Mouse (Mus musculus): Measurements from ENCODE around the gene Cracr2b. TPM values are rescaled to one million over a fixed set of nuclear protein-coding genes. Genes with fewer than 3 reads are reported as not detected.
A peak's percentile ranks its signal among the peaks of the same experiment; 100 is the strongest.

The Cracr2b gene
- polyA plus RNA-seq, 1 experiment from 2014 or later = 24.9 TPM

DNA sequence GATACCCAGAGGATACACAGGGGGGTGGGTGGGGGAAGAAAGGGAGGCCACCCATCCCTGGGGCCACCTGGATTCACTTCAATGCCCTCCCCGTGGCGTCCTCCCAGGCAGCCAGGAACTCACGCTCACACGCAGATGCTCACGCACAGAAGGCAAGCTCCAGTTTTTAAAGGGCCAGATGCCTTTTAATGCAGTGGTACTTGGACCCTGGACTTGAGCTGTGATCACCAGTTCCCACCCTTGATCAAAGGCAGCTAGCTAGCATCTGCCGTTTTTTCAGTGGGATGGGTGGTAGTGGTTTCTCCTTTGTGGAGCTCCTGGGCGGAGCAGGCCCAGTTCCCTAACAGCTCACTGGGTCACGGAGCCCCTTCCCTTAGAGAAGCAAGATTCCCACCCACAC lies 26.4 kb upstream of the Cracr2b start:
- 12% methylated on average over 8 of the region's 8 CpGs for WGBS
- Histone ChIP-seq H3K9ac (peak overlapping the region; percentile 61), H3K9me3 (replicated peaks) (no peaks in the 10 kb centered on the region), H3K27ac (peak overlapping the region; percentile 69), H3K27me3 (no peaks in the 10 kb centered on the region), H3K4me3 (peak overlapping the region; percentile 58), H3K4me1 (replicated peaks) (peaks cover 51% of the 10 kb centered on the region), H3K4me2 (peak overlapping the region; percentile 86), H3K36me3 (peaks cover 22% of the 10 kb centered on the region)
- no peak for ATAC-seq (replicated peaks; ENCODE audit: insufficient number of reproducible peaks, insufficient read depth, low FRiP score, low read depth)

DNA sequence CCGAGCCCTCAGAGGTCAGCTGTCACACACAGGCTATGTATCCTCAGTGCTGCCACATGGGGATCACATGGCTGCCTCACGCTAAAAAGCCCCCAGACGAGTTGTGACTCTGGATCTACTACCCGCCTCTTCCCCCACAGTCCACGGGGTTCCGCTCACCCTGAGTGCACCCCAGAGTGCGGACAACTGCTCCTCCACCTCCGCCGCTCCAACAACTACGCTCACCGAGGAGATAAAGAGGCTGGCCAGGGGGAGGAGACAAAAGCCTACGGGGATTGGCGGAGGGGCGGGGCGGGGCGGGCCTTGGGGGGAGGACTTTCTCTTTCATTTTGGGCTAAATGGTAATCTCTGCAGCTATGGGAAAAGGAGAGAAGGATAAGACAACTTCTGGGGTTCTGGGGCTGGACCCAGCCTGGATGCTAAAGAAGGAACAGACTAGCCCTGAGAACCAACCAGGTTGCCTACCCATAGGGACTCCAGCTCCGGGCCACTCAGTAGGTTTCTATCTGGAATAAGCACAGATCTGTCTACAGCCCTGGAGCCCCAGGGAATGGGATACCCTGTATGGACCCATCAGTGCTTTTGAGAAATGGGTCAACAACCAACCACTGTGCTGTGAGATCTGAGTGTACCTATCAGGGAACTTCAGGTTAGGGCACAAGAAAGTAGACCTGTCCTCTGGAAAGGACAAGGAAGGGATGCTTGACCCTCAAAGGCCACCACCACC lies 25.6 kb upstream of the Cracr2b start:
- H3K36me3 ChIP-seq = peaks cover 22% of the 10 kb centered on the region
- H3K27ac ChIP-seq = peak overlapping the region; percentile 69
- no peaks in the 10 kb centered on the region for H3K27me3 ChIP-seq
- 4% methylated on average over 17 of the region's 17 CpGs for WGBS
- H3K9me3 ChIP-seq (replicated peaks) = no peaks in the 10 kb centered on the region
- peak overlapping the region; percentile 86 for H3K4me2 ChIP-seq
- ATAC-seq (replicated peaks; ENCODE audit: insufficient number of reproducible peaks, insufficient read depth, low FRiP score, low read depth) = 0 out of 2 replicates have a peak, but pooled peaks have one; percentile 11
- H3K9ac ChIP-seq = peak overlapping the region; percentile 61
- H3K4me1 ChIP-seq (replicated peaks) = peaks cover 43% of the 10 kb centered on the region
- peak overlapping the region; percentile 58 for H3K4me3 ChIP-seq

DNA sequence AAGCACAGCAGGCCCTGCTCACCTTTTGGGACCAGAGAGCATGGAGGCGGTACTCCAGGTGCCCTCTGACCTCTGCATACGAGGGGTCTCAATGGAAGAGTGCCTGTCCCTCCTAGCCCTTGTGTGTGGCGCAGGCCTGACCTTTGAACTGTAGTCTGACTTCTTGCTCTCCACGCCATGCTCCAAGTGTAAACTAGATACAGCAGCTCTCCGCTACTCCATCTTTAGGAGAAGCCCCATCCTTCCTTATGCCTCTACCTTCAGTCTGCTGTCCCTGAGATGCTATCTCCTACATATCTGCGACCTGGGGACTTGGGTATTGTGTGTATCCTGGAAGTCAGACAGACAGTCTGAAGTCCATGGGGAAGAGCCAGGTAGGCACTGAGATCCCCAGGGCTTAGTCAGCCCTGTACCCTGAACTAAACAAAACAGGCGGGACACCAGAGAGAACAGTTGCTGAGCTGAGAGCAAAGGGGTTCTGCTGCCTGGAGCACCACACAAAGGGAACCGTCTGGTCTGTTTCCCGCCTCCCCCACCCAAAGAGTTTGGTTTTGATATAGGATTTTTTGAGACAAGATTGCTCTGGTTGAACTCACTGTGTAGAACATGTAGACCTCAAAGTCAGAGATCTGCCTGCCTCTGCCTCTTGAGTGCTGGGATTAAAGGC lies 24.9 kb upstream of the Cracr2b start:
- no peak for ATAC-seq (replicated peaks; ENCODE audit: insufficient number of reproducible peaks, insufficient read depth, low FRiP score, low read depth)
- Histone ChIP-seq H3K4me2 (peak overlapping the region; percentile 86), H3K27ac (no peak overlapping the region), H3K27me3 (no peaks in the 10 kb centered on the region), H3K4me1 (replicated peaks) (peaks cover 47% of the 10 kb centered on the region), H3K9me3 (replicated peaks) (no peaks in the 10 kb centered on the region), H3K36me3 (peaks cover 22% of the 10 kb centered on the region), H3K4me3 (no peak overlapping the region), H3K9ac (no peak overlapping the region)
- WGBS = 83% methylated on average over 9 of the region's 9 CpGs

DNA sequence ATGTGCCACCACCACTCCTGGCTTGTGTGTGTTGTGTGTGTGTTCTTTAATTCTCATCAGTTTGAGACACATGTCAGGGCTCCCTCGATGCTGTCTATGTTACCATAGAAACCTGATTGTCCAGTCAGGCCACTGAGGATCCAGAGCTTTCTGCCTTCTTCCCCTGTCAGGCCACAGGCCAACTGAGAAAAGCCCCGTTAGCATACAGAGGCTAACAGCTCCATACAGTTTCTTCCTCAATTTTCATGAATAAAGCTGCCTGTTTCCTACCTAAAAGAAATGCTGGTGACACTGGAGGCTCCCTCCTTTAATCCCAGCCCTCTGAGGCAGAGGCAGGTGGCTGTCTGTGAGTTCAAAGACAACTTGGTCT lies 24.4 kb upstream of the Cracr2b start:
- no peaks in the 10 kb centered on the region for H3K27me3 ChIP-seq
- H3K4me1 ChIP-seq (replicated peaks) = peaks cover 50% of the 10 kb centered on the region
- peaks cover 22% of the 10 kb centered on the region for H3K36me3 ChIP-seq
- peak overlapping the region; percentile 63 for H3K4me3 ChIP-seq
- H3K9ac ChIP-seq = peak overlapping the region; percentile 71; the same call in 1 of the 2 replicates
- 65% methylated on average over 2 of the region's 2 CpGs for WGBS
- H3K27ac ChIP-seq = no peak overlapping the region
- H3K9me3 ChIP-seq (replicated peaks) = no peaks in the 10 kb centered on the region
- H3K4me2 ChIP-seq = peak overlapping the region; percentile 89
- ATAC-seq (replicated peaks; ENCODE audit: insufficient number of reproducible peaks, insufficient read depth, low FRiP score, low read depth) = no peak

DNA sequence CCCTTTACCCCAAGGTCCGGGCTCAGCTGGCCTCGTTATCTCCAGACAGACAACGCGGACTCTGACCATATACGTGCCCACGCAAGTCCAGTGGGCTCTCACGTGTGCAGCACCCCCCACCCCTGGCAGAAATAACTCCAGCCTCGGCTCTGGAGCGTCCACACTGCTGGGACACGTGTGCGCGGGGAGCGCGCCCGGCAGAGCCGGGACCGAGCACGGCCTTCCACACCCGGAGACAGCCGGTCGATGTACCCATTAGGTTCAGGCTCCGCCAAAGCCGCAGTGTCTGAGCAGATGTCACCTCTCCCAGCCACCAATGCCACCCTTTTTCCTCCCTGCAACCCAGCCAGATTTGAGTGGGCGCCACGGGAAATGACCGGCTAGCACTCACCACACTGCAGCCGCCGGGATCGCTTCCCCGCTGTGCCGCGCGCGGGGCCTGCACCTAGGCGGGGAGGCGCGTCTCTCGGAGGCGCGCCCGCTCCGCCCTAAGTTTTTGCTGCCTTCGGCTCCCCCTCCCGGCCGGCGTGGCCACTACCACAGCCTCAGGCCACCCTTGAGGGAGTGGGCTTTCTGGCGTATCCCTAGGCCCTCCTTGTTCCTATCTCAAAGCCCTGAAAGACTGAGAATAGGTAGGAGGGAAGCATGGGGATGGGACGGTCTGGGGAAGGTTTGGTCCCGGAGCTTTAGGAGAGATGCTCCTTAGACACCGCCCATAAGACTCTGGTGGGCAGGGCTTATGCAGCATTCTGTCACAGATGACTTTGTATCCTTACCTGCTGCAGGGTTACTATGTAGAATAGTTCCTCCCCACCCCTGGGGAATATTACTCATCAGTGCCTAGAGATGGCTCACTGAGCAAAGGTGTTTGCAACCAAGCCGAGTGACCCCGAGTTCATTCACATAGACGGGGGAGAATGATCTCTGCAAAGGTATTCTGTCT lies 23.4 kb upstream of the Cracr2b start, which contains the start of gene Slc25a22:
Gene Slc25a22, minus strand, starts transcription at position 715 of the 943 bp plus-strand sequence.
- peaks cover 55% of the 10 kb centered on the region for H3K4me1 ChIP-seq (replicated peaks)
- peaks cover 22% of the 10 kb centered on the region for H3K36me3 ChIP-seq
- 6% methylated on average over 53 of the region's 53 CpGs for WGBS

DNA sequence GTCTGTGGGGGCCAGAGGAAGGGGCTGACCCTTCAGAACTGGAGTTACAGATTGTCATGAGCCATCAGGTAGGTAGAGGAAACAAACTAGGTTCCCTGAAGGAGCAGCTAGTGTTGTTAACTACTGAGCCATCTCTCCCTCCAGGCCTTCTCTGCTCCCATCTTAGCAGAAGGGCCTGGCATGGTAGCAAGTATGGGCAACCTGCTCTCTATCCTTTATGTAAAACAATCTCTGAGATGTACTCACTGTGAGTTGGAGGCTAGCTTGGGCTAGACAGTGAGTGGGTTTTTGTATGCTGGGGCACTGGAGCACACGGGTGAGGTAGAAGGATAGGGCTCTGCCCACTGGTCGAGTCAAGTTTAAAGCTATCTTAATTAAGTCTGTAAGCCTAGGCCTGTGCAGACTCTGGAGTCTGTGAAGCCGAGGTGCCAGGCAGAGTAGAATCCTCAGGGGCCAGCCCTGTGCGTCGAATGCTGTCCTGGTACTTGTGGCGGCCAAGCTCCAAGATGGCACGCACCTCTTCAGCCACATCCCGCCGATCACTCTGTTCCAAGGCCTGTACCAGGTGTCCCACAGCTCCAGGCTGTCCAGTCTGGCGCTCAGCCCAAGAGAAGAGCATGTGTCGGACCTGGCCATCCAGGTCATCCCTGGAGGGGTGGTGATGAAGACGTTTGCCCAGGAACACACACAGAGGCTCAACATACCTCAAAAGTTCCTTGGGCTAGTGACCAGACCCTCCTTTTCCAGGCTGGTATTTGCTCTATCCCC lies 22.5 kb upstream of the Cracr2b start:
- Histone ChIP-seq H3K9ac (no peak overlapping the region), H3K4me3 (no peak overlapping the region), H3K4me2 (no peak overlapping the region), H3K4me1 (replicated peaks) (peaks cover 62% of the 10 kb centered on the region), H3K27ac (no peak overlapping the region), H3K27me3 (no peaks in the 10 kb centered on the region), H3K36me3 (peaks cover 15% of the 10 kb centered on the region), H3K9me3 (replicated peaks) (no peaks in the 10 kb centered on the region)
- WGBS = 91% methylated on average over 12 of the region's 12 CpGs
- ATAC-seq (replicated peaks; ENCODE audit: insufficient number of reproducible peaks, insufficient read depth, low FRiP score, low read depth) = no peak

More for the DNA sequence above, 23.4 kb upstream of the Cracr2b start, which contains the start of gene Slc25a22:
- H3K4me3 ChIP-seq = peak within 1 kb of the TSS; percentile 63
- peak; percentile 68 for ATAC-seq (replicated peaks; ENCODE audit: insufficient number of reproducible peaks, insufficient read depth, low FRiP score, low read depth)
- H3K27me3 ChIP-seq = no peaks in the 10 kb centered on the region
- H3K27ac ChIP-seq = peak within 1 kb of the TSS; percentile 57
- H3K9ac ChIP-seq = peak within 1 kb of the TSS; percentile 71
- H3K4me2 ChIP-seq = peak within 1 kb of the TSS; percentile 89
- H3K9me3 ChIP-seq (replicated peaks) = no peaks in the 10 kb centered on the region

DNA sequence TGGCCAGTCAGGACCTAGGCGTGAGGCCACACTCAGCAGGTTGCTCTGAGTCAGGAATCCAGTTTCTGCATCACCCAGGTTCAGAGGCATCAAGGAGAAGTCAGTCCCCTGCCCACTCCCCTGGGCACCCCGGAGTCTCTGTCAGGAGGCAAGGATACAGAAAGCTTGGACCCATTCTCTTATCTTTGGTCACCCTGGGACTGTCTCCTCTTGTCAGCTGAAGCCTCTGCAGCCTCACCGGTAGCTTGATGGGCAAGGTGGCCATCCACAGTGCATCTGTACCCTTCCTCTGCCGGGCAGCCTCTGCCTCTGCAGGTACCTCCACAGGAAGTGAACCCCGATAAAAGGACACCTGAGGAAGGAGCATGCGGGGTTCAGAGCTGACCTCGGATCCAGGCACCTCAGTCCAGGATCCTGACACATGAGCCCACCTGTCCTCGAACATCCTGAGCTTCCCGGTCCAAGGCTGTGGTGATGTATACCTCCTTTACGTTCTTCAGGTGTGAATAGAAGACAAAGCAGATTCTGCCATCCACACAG lies 21.7 kb upstream of the Cracr2b start:
- Histone ChIP-seq H3K4me2 (no peak overlapping the region), H3K27ac (no peak overlapping the region), H3K36me3 (peaks cover 14% of the 10 kb centered on the region), H3K27me3 (no peaks in the 10 kb centered on the region), H3K9ac (no peak overlapping the region; the same call in 1 of the 2 replicates), H3K4me1 (replicated peaks) (peaks cover 61% of the 10 kb centered on the region), H3K9me3 (replicated peaks) (no peaks in the 10 kb centered on the region), H3K4me3 (no peak overlapping the region)
- ATAC-seq (replicated peaks; ENCODE audit: insufficient number of reproducible peaks, insufficient read depth, low FRiP score, low read depth) = no peak
- 94% methylated on average over 10 of the region's 10 CpGs for WGBS

DNA sequence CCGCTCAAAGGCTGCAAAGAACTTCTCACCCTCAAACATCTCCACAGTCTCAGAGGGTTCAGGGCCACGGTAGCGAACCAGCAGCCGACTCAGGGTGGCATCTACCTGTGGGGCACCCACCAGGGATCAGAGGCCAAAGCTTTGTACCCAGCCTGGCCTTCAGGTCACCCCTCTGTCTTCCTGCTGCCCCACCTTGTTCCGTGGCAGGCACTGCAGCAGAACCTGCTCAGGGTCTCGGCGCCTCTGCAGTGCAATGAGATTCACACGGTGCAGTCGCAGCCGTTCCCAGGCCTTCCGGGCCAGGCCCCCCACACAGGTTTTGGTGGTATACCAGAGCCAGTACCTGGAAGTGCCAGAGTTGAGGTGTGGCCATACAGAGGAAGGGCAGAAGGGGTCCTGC lies 21.1 kb upstream of the Cracr2b start:
- Histone ChIP-seq H3K36me3 (peaks cover 14% of the 10 kb centered on the region), H3K9me3 (replicated peaks) (no peaks in the 10 kb centered on the region), H3K4me1 (replicated peaks) (peaks cover 57% of the 10 kb centered on the region), H3K4me2 (no peak overlapping the region), H3K27ac (no peak overlapping the region), H3K4me3 (no peak overlapping the region), H3K27me3 (no peaks in the 10 kb centered on the region), H3K9ac (no peak overlapping the region)
- 95% methylated on average over 11 of the region's 11 CpGs for WGBS
- no peak for ATAC-seq (replicated peaks; ENCODE audit: insufficient number of reproducible peaks, insufficient read depth, low FRiP score, low read depth)

DNA sequence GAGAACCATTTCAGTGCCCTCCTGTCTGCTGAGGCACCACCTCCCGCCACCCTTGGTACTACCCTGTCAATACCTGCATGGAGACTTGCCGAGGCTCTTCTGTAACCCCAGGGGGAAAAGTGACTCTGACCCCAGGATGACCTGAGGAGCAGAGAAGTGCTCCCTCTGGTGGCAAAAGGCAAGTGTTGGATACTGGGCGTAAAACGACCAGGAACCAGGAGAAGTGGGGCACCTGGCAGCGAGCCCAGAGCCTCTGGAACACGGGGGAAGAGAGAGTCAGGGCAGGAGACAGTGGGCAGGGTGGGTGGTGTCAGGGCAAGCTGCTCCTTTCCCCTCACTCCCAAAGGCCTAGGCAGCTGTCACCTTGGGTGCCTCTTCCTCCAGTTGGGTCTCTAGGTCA lies 20.3 kb upstream of the Cracr2b start:
- WGBS = 27% methylated on average over 6 of the region's 6 CpGs

DNA sequence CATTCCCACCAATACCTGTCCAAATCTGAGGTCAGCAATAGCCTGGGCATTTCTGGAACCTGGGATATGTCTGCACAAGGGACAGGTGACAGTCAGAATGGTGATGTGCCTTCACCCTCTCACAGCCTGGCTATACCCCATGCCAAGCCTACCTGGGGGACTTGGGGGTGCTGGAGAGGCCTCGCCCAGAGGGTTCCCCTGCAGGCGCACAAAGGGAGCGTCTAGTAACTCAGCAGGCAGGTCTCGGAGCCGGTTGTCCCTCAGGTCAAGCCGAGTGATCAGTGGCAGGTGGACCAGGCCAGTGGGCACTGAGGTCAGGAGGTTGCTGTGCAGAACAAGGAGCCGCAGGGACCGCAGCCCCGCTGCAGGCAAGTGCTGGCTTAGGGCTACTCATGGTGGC lies 19.4 kb upstream of the Cracr2b start:
- Histone ChIP-seq H3K4me2 (no peak overlapping the region; the same call in 1 of the 2 replicates), H3K27ac (no peak overlapping the region), H3K9ac (no peak overlapping the region), H3K9me3 (replicated peaks) (no peaks in the 10 kb centered on the region), H3K27me3 (no peaks in the 10 kb centered on the region), H3K4me1 (replicated peaks) (peaks cover 46% of the 10 kb centered on the region), H3K4me3 (no peak overlapping the region), H3K36me3 (peaks cover 14% of the 10 kb centered on the region)
- ATAC-seq (replicated peaks; ENCODE audit: insufficient number of reproducible peaks, insufficient read depth, low FRiP score, low read depth) = no peak
- 94% methylated on average over 9 of the region's 9 CpGs for WGBS

More for the DNA sequence above, 20.3 kb upstream of the Cracr2b start:
- no peaks in the 10 kb centered on the region for H3K9me3 ChIP-seq (replicated peaks)
- no peak overlapping the region for H3K4me3 ChIP-seq
- H3K4me1 ChIP-seq (replicated peaks) = peaks cover 51% of the 10 kb centered on the region
- no peak overlapping the region for H3K9ac ChIP-seq
- no peak for ATAC-seq (replicated peaks; ENCODE audit: insufficient number of reproducible peaks, insufficient read depth, low FRiP score, low read depth)
- no peak overlapping the region for H3K4me2 ChIP-seq
- no peak overlapping the region for H3K27ac ChIP-seq
- no peaks in the 10 kb centered on the region for H3K27me3 ChIP-seq
- H3K36me3 ChIP-seq = peaks cover 14% of the 10 kb centered on the region
